Mouse (Mus musculus) spleen, adult 18-20 months (tissue): Measurements from ENCODE around the gene Apol7a.
A peak's percentile ranks its signal among the peaks of the same experiment; 100 is the strongest.

Experiments used
- DNase-seq, 2 experiments: peaks; one replicate each; pipeline ENCODE4 v3.0.0; 2022; ENCODE audit warnings: mixed read lengths in 2 of 2

The Apol7a gene

GRCm38 (mm10) chr15:77369981-77370380, 28.9 kb downstream of the Apol7a start:
- DNase-seq: no peak

DNA sequence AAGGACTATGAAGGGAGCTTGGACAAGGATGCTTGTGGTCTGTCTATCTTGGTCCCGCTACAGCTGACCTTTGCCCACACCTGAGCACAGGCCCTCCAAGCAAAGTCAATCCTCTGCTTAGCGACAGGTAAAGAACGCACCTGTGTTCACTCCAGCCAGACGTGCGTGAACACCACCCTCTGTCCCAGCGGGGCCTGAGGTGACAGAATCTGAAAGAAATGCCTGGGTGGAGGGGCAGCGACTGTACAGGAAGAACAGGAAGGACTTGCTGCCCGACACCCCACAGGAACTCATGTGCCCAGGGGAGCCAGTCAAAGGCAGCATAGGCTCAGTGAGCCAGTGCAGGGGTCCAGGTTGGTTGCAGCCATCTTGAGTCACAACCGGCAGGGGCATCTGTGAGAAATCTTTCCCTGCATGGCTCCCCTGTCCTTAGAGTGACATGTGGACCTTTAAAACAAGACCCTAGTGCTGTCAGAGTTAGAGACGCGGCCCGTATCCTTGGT, 30.0 kb downstream of the Apol7a start:
- no peak for DNase-seq

- peak; percentile 58 to 79 for DNase-seq
Observed at GRCm38 (mm10) chr15:77368148-77368547, 30.8 kb downstream of the Apol7a start.

DNA sequence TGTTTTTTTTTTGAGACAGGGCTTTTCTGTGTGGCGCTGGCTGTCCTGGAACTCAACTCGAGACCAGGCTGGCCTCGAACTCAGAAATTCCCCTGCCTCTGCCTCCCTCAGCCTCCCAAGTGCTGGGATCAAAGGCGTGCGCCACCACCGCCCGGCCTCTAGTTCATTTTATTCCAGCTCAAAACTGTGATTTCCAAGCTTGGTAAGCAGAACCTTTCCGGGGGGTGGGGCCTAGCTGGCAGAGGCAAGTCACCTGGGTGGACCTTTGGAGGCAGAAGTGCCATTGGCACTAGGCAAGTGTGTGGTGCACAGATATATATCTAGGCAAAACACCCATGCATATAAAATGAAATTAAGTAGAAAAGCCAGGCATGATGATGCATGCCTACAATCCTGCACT, 31.4 kb downstream of the Apol7a start:
- peak in 1 of 2 experiments; percentile 6 for DNase-seq

DNA sequence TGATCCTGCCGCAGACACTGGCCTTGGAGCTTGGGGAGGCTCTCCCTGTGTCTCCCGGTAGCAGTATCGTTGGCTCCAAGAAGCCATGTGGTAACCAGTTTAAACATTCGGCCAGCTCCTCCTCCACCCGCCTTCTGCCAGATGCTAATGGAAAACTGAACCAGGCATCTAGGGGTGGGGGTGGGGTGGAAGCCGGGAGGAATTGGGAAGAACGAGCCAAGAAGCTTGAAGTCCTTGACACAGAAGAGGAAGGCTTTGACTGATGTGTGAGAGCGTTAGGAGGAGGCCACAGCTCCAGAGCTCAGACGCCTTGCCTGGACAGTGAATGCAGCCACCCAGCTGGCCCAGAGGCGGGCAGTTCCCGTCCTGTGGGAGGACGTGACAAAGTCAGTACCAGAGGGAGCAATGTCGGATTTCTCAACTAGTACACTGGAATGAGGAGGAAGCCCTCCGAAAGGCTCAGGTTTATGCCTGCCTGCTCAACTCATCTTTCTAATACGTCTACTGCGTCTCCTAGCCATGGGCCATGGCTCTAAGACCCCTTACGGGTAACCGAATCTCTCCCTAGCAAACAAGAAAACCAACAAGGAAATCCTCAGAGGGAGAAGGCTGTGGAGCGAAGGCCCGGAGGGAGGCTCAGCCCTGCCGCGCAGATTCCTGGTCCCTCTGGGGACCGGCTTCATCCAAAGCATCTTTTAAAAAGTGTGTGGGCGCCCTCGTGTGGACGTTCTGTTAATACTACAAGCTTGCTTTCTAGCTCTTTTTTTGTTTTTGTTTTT, 32.0 kb downstream of the Apol7a start:
- DNase-seq: peak in 1 of 2 experiments; percentile 52

- no peak for DNase-seq
Observed at GRCm38 (mm10) chr15:77365700-77366570, 33.0 kb downstream of the Apol7a start.

GRCm38 (mm10) chr15:77364026-77364425, 34.9 kb downstream of the Apol7a start:
- DNase-seq: no peak

GRCm38 (mm10) chr15:77363578-77363977, 35.3 kb downstream of the Apol7a start:
- no peak for DNase-seq

GRCm38 (mm10) chr15:77362952-77363351, 36.0 kb downstream of the Apol7a start:
- no peak for DNase-seq

DNA sequence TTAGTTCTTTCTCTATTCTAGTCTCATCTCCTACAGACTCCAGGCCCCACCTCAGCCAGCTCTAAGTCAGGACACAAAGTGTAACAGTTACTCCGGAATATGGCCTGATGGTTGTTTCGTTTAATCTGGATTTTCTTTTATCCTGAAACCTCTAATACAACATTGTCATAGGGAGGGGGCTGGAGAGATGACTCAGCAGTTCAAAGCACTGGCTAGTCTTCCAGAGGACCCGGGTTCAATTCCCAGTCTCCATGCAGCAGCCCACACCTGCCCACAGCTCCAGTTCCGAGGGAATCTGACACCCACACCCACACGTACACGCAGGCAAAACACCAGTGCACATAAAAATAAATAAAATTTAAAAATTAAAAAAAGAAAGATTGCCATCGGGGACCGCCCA, 39.0 kb downstream of the Apol7a start:
- DNase-seq: no peak

DNA sequence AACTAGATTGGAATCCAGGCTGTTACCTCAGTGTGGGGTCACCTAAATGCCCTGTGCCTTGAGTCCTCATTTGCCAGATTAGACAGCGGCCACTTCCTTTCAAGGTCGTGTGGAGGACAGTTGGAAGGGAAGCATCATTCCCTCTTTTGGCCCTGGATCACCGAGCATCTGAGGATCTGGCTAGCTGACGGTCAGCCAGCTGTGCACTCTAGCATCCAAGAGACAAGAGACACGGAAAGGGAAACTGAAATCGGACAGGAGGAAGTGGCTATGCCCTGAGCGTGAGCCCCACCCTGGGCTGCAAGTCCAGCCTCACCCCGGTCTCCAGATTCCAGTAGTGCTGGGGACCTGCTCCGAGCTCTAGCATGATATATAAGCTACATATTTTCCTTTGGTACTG, 39.4 kb downstream of the Apol7a start:
- no peak for DNase-seq

GRCm38 (mm10) chr15:77359084-77359483, 39.8 kb downstream of the Apol7a start:
- DNase-seq: no peak

DNA sequence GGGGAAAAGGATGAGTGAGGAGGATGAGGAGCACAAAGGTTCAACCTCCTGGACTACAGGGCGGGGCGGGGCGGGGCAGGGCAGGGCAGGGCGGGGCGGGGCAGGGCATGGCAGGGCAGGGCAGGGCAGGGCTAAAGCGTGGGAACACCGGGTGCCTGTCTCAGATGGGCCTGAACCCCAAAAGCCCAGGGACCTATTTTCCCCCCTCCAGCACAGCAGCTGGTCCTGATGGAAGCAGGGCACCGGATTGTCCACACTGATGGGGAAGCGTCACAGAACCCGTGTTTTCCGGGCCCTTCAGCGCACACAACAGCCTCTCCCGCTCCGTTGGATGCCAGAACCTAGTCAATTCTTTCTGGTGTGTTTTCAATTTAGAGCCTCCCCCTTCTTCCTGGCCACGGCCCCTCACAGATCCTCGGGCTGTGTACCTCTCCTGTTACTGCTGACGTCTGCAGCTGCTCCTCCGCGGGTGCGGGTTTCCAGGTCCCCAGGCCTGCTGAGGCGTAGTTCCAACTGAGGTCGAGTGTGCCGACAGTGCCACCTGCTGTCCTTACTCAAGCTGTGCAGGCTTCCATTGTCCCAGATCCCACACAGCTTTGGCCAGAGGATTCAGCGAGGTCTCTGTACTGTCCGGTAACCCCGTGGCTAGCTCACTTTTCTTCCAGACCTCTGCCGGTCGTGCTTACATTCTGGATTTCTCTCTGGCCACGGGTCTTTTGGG, 40.4 kb downstream of the Apol7a start:
- peak; percentile 34 to 59 for DNase-seq

- no peak for DNase-seq
Observed at GRCm38 (mm10) chr15:77356248-77356810, 42.6 kb downstream of the Apol7a start.

DNA sequence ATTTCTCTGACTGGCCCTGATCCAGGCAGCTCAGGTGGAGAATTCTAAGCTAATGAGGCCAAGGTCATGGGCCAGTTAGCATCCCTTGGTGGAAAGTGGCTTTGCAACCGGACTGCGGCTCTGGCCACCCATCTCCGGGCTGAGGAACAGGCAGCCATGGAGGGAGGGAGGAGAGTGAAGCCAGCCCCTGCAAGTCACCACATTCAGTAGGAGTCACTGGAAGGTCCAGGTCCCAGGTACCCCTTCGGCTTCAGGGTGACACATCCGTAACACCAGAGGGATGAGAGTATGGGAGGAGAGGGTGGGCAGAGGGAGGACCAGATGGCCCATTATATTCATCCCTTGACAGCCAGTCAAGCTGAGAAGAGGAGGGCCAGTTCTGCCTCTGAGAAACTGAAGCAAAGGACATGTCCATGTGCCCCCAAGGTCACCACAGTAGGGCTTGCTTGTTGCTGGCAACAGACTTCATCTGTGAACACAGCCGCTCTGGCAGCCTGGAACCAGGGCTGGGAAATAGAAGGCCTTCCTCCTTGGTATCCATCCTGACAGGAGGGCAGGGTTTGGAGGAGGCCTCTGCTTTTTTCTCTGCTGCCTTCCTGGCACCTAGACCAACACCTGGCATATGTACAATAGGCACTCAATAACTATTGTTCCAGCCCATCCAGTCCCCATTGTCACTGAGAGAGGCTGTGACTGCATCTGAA, 43.9 kb downstream of the Apol7a start:
- no peak for DNase-seq

DNA sequence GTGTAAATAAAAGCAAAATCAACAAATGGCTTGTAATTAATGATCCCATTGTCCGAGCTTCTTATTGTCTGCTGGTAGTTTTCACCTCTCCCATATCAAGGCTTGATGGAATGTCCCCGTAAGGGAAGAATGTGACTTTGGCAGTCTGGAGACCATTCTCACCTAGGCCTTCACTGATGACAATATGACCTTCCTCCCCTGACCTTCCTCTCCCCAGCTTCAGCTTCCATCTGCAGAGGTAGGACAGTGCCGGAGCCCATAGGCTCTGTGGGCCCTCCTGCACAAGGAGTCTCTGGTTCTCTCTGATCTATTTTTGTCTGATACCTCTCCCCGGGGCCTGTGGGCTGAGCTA, 44.4 kb downstream of the Apol7a start:
- DNase-seq: no peak

- DNase-seq: no peak
Observed at GRCm38 (mm10) chr15:77353764-77354163, 45.1 kb downstream of the Apol7a start.

GRCm38 (mm10) chr15:77352863-77353262, 46.0 kb downstream of the Apol7a start:
- DNase-seq: no peak

GRCm38 (mm10) chr15:77350117-77350516, 48.8 kb downstream of the Apol7a start:
- DNase-seq: no peak

DNA sequence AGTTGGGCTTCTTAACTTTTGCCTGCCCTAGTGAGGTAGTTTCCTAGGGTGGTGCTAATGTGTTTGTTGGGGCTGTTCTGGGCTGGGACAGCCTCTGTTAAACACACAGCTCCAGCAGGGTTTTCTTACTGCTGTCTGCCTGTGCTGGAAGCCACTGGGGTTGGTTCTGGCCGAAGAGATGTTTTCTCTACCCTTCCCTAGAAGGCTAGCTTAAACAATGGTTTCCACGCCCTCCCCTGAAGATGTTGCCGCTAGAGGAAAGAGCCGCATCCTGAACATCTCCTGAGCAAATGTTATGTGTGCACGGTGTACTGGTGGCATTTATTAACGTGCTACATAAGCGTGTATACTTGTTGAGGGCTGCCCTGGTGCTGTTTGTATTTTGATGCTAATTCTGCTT, 50.8 kb downstream of the Apol7a start:
- no peak for DNase-seq

- no peak for DNase-seq
Observed at GRCm38 (mm10) chr15:77344127-77345125, 54.5 kb downstream of the Apol7a start.
